Mouse (Mus musculus) CH12.LX (cell line): ENCODE measurements around the gene Fbxw11.

ENCODE experiments used
- CHD1 ChIP-seq: IDR thresholded peaks from 2 replicates; pipeline ENCODE4 v1.6.1; 2012; ENCODE audit warnings: low read depth, low read length, improper control_type of control experiment, inconsistent platforms
- CTCF ChIP-seq, 2 experiments: IDR thresholded peaks in 1 of 2; conservative IDR thresholded peaks in 1 of 2; 2 replicates each; pipeline ENCODE4 v1.5.1; 2011 to 2012; ENCODE audit warnings: low read depth in 2 of 2, low read length in 2 of 2, improper control_type of control experiment in 1 of 2, inconsistent platforms in 1 of 2, mild to moderate bottlenecking in 1 of 2, moderate library complexity in 1 of 2
- EP300 ChIP-seq: IDR thresholded peaks from 2 replicates; pipeline ENCODE4 v1.6.1; 2011; ENCODE audit warnings: low read length, improper control_type of control experiment
- ETS1 ChIP-seq: conservative IDR thresholded peaks from 2 replicates; pipeline ENCODE4 v1.6.1; 2012; ENCODE audit warnings: low read depth, mild to moderate bottlenecking, inconsistent platforms, low read length, improper control_type of control experiment, moderate library complexity
- HCFC1 ChIP-seq: IDR thresholded peaks from 2 replicates; pipeline ENCODE4 v1.6.1; 2012; ENCODE audit warnings: low read depth, mild to moderate bottlenecking, inconsistent platforms, low read length, improper control_type of control experiment
- MXI1 ChIP-seq: IDR thresholded peaks from 2 replicates; pipeline ENCODE4 v1.6.1; 2011; ENCODE audit warnings: mild to moderate bottlenecking, low read depth, low read length, improper control_type of control experiment
- NELFE ChIP-seq: IDR thresholded peaks from 2 replicates; pipeline ENCODE4 v1.6.1; 2011; ENCODE audit warnings: low read depth, low read length, improper control_type of control experiment
- SMC3 ChIP-seq: IDR thresholded peaks from 2 replicates; pipeline ENCODE4 v1.6.1; 2011; ENCODE audit warnings: low read depth, low read length, improper control_type of control experiment
- USF2 ChIP-seq: conservative IDR thresholded peaks from 2 replicates; pipeline ENCODE4 v1.6.1; 2011; ENCODE audit warnings: low read depth, low read length, improper control_type of control experiment
- ZKSCAN1 ChIP-seq: IDR thresholded peaks from 2 replicates; pipeline ENCODE4 v1.6.1; 2012; ENCODE audit warnings: low read depth, inconsistent platforms, low read length, improper control_type of control experiment, borderline replicate concordance
- ZMIZ1 ChIP-seq: IDR thresholded peaks from 2 replicates; pipeline ENCODE4 v1.6.1; 2012; ENCODE audit warnings: low read depth, mild to moderate bottlenecking, inconsistent platforms, low read length, improper control_type of control experiment

DNA sequence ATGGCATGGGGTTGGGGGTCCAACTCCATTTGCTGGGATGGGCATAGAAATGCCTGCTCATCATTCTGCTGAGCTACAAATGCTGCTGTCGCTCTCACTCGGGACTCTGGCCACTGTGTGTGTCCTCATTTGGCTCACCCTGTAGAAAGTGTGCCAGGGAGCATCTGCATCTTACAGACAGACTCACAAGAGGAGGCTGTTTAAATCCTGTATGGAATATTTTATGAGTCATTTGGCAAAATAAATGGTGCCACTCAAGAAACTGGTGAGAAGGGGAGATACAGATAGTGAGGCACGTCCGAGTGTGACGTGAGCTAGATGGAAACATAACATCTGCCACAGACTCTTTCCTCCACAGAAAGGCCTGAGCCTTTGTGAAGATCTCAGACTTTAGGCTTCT lies 95.2 kb downstream of the Fbxw11 start:
- TF ChIP-seq EP300 (no peak), SMC3 (no peak), ZKSCAN1 (no peak), ZMIZ1 (no peak), CTCF (conservative IDR thresholded peaks at IDR 0.05 in 1 of 2, IDR thresholded peaks at IDR 0.05 in 1 of 2; ENCODE audit: low read depth in 2 of 2, low read length in 2 of 2) (no peak), USF2 (no peak), HCFC1 (no peak), CHD1 (no peak), NELFE (no peak), ETS1 (no peak), MXI1 (no peak)
